In the genomic region with DNA sequence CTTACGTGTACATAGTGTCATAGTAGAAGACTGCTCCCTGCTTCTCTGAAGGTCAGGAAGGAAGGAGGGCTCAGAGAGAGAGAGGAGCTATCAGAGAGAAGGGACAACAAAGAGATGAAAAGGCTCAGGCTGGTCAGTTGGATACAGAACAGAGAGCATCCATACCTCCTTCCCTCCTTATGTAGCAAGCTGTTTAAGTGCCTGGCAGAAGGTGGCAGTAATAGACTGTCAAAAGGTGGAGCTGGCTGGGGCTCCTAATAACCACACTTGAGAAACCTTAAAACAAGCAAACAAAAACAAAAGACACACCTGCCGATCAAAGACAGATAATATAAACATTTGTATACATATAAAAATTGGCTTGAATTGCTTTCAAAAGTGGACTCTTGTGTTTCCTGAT, we compare ENCODE assay signal across 14 mouse cellular contexts. TPM values are rescaled to one million over a fixed set of nuclear protein-coding genes. Genes with fewer than 3 reads are reported as not detected.
A peak's percentile ranks its signal among the peaks of the same experiment; 100 is the strongest.
DNase-seq lines count a peak whose midpoint lies in the region; ATAC-seq lines count a peak whose summit lies in the region.
"Had no signal": no experiment of that assay in that cellular context is flagged by ENCODE, and none has a peak within 500 bp of the region (broad histone marks: within the 10 kb centered on the region; RNA-seq: fewer than 3 reads in every experiment).

No protein-coding gene starts in this region.

- ATAC-seq in hindbrain, embryonic 14.5 days (ENCODE audit: low FRiP score), result peak; percentile 75
- no peak for ATAC-seq in hindbrain, embryonic 11.5 days (ENCODE audit: low FRiP score)
- peak; percentile 62; the same call in 1 of the 2 replicates for ATAC-seq in midbrain, embryonic 14.5 days (ENCODE audit: low FRiP score, low TSS enrichment)
- ATAC-seq in liver, embryonic 12.5 days, result no peak

- no peaks in the 10 kb centered on the region for H3K27me3 ChIP-seq in hindbrain, embryonic 14.5 days (ENCODE audit: control insufficient read depth, insufficient read depth, low read length)
- H3K27me3 ChIP-seq in hindbrain, embryonic 11.5 days (ENCODE audit: control insufficient read depth, insufficient read depth, low read length), result no peaks in the 10 kb centered on the region
- H3K27me3 ChIP-seq in midbrain, embryonic 14.5 days (ENCODE audit: control insufficient read depth, insufficient read depth, low read length), result no peaks in the 10 kb centered on the region
- H3K27me3 ChIP-seq in liver, embryonic 12.5 days (replicated peaks), result no peaks in the 10 kb centered on the region
- H3K27me3 ChIP-seq: limb, embryonic 13.5 days had no signal

- no peaks in the 10 kb centered on the region for H3K36me3 ChIP-seq in hindbrain, embryonic 14.5 days (replicated peaks; ENCODE audit: control insufficient read depth, insufficient read depth)
- H3K36me3 ChIP-seq in hindbrain, embryonic 11.5 days (ENCODE audit: control insufficient read depth, insufficient read depth, low read length), result no peaks in the 10 kb centered on the region
- H3K36me3 ChIP-seq in midbrain, embryonic 14.5 days (ENCODE audit: control insufficient read depth, insufficient read depth, low read length), result no peaks in the 10 kb centered on the region
- H3K36me3 ChIP-seq in liver, embryonic 12.5 days, result no peaks in the 10 kb centered on the region
- H3K36me3 ChIP-seq: limb, embryonic 13.5 days had no signal

- no peak overlapping the region for H3K4me2 ChIP-seq in hindbrain, embryonic 14.5 days (replicated peaks)
- no peak overlapping the region for H3K4me2 ChIP-seq in hindbrain, embryonic 11.5 days (replicated peaks; ENCODE audit: low read depth, low read length)
- no peak overlapping the region for H3K4me2 ChIP-seq in midbrain, embryonic 14.5 days (ENCODE audit: low read length)
- H3K4me2 ChIP-seq in liver, embryonic 12.5 days, result no peak overlapping the region
- H3K4me2 ChIP-seq: limb, embryonic 13.5 days had no signal

- H3K9me3 ChIP-seq in hindbrain, embryonic 14.5 days (ENCODE audit: control insufficient read depth, low read length), result no peaks in the 10 kb centered on the region
- H3K9me3 ChIP-seq in hindbrain, embryonic 11.5 days (ENCODE audit: control insufficient read depth, low read length), result no peaks in the 10 kb centered on the region
- H3K9me3 ChIP-seq in midbrain, embryonic 14.5 days (ENCODE audit: control insufficient read depth, low read length), result no peaks in the 10 kb centered on the region
- no peaks in the 10 kb centered on the region for H3K9me3 ChIP-seq in liver, embryonic 12.5 days (replicated peaks)
- H3K9me3 ChIP-seq: limb, embryonic 13.5 days had no signal

- no peak overlapping the region for H3K9ac ChIP-seq in hindbrain, embryonic 14.5 days
- no peak overlapping the region for H3K9ac ChIP-seq in hindbrain, embryonic 11.5 days (ENCODE audit: low read depth, low read length)
- H3K9ac ChIP-seq in midbrain, embryonic 14.5 days (replicated peaks; ENCODE audit: low read length), result no peak overlapping the region
- no peak overlapping the region for H3K9ac ChIP-seq in liver, embryonic 12.5 days
- H3K9ac ChIP-seq: limb, embryonic 13.5 days had no signal

- no peak overlapping the region for H3K4me3 ChIP-seq in hindbrain, embryonic 14.5 days (replicated peaks; ENCODE audit: low read length)
- no peak overlapping the region for H3K4me3 ChIP-seq in hindbrain, embryonic 11.5 days (ENCODE audit: low read depth, low read length)
- no peak overlapping the region for H3K4me3 ChIP-seq in midbrain, embryonic 14.5 days (replicated peaks; ENCODE audit: low read depth, low read length)
- no peak overlapping the region for H3K4me3 ChIP-seq in liver, embryonic 12.5 days
- H3K4me3 ChIP-seq: limb, embryonic 13.5 days had no signal

- DNase-seq in hindbrain, embryonic 14.5 days (ENCODE audit: low spot score), result peak; percentile 58
- DNase-seq in hindbrain, embryonic 11.5 days (ENCODE audit: low spot score), result no peak
- DNase-seq in A20 (ENCODE audit: low read depth, low spot score), result peak; percentile 49
- DNase-seq in cerebellum, adult 8-10 months, result peak; percentile 23
- DNase-seq in midbrain, embryonic 14.5 days, result peak; percentile 70
- no peak for DNase-seq in right cerebral cortex, postnatal 25 days
- DNase-seq in lung, postnatal 14 days, result no peak
- DNase-seq: lung, postnatal 10 days; thymus, adult 18-20 months had no signal

- H3K27ac ChIP-seq in hindbrain, embryonic 14.5 days, result peak overlapping the region; percentile 60; the same call in 1 of the 2 replicates
- H3K27ac ChIP-seq in hindbrain, embryonic 11.5 days (ENCODE audit: low read depth, low read length), result no peak overlapping the region
- H3K27ac ChIP-seq in midbrain, embryonic 14.5 days (replicated peaks; ENCODE audit: low read depth, low read length), result peak overlapping the region; percentile 58
- no peak overlapping the region for H3K27ac ChIP-seq in liver, embryonic 12.5 days
- H3K27ac ChIP-seq: limb, embryonic 13.5 days had no signal

- H3K4me1 ChIP-seq in hindbrain, embryonic 14.5 days (replicated peaks; ENCODE audit: control insufficient read depth, insufficient read depth, low read length), result no peaks in the 10 kb centered on the region
- no peaks in the 10 kb centered on the region for H3K4me1 ChIP-seq in hindbrain, embryonic 11.5 days (replicated peaks; ENCODE audit: control insufficient read depth, insufficient read depth, low read length)
- no peaks in the 10 kb centered on the region for H3K4me1 ChIP-seq in midbrain, embryonic 14.5 days (ENCODE audit: control insufficient read depth, insufficient read depth, low read length)
- no peaks in the 10 kb centered on the region for H3K4me1 ChIP-seq in liver, embryonic 12.5 days
- H3K4me1 ChIP-seq: limb, embryonic 13.5 days had no signal

- WGBS in hindbrain, embryonic 14.5 days, result 67% methylated on average over 2 of the region's 2 CpGs
- WGBS in hindbrain, embryonic 11.5 days, result 74% methylated on average over 2 of the region's 2 CpGs
- 66% methylated on average over 2 of the region's 2 CpGs for WGBS in midbrain, embryonic 14.5 days
- 68% methylated on average over 2 of the region's 2 CpGs for WGBS in liver, embryonic 12.5 days (ENCODE audit: insufficient replicate concordance)

RNA-seq across cellular contexts. Expression of gene 1700017N19Rik, which starts 14.0 kb away (rescaled TPM):
- polyA plus RNA-seq in hindbrain, embryonic 14.5 days (2014; fragmentation: Nextera tagmentation; extraction: Ambion mirVana), result 0.51 TPM in 1 of 2 replicates, not detected in the other
- not detected in 2 replicates for polyA plus RNA-seq in hindbrain, embryonic 11.5 days (2014; fragmentation: Nextera tagmentation; extraction: Ambion mirVana)
- 0.27 and 0.34 TPM in 2 replicates for polyA plus RNA-seq in midbrain, embryonic 14.5 days (2014; fragmentation: Nextera tagmentation; extraction: Ambion mirVana)
- polyA plus RNA-seq in liver, embryonic 12.5 days (2016; fragmentation: Nextera tagmentation; extraction: Ambion mirVana), result not detected in 2 replicates
- polyA plus RNA-seq: large intestine, adult 2 months; limb, embryonic 13.5 days; neural tube, embryonic 11.5 days; small intestine, adult 2 months had no signal

RNA-seq across cellular contexts. Expression of gene 4930430F08Rik, which starts 14.0 kb away (rescaled TPM):
- 15.4 and 17.2 TPM in 2 replicates for polyA plus RNA-seq in hindbrain, embryonic 14.5 days (2014; fragmentation: Nextera tagmentation; extraction: Ambion mirVana)
- polyA plus RNA-seq in hindbrain, embryonic 11.5 days (2014; fragmentation: Nextera tagmentation; extraction: Ambion mirVana), result 10.5 and 12.2 TPM in 2 replicates
- polyA plus RNA-seq in midbrain, embryonic 14.5 days (2014; fragmentation: Nextera tagmentation; extraction: Ambion mirVana), result 15.6 and 22.1 TPM in 2 replicates
- polyA plus RNA-seq in liver, embryonic 12.5 days (2016; fragmentation: Nextera tagmentation; extraction: Ambion mirVana), result 13.5 and 15.2 TPM in 2 replicates

Comparison
In these comparisons a context has a peak if more than half of its experiments do, and no peak if none do; other contexts are left out.
1. ATAC-seq: peak in hindbrain, embryonic 14.5 days (single experiment) and midbrain, embryonic 14.5 days (single experiment); none in hindbrain, embryonic 11.5 days (single experiment) and liver, embryonic 12.5 days (single experiment).
2. DNase-seq: peak in hindbrain, embryonic 14.5 days (single experiment), A20 (single experiment), cerebellum, adult 8-10 months (single experiment) and midbrain, embryonic 14.5 days (single experiment); none in hindbrain, embryonic 11.5 days (single experiment), right cerebral cortex, postnatal 25 days (single experiment) and lung, postnatal 14 days (single experiment).
3. H3K27ac ChIP-seq: peak in hindbrain, embryonic 14.5 days (single experiment) and midbrain, embryonic 14.5 days (single experiment); none in hindbrain, embryonic 11.5 days (single experiment) and liver, embryonic 12.5 days (single experiment).